Mouse (Mus musculus) E14TG2a.4 (cell line): ENCODE results near the gene Fli1.

Source experiments
- CTCF ChIP-seq: conservative IDR thresholded peaks from 2 replicates; pipeline ENCODE4 v1.5.1; 2014; ENCODE audit warnings: low read length
- NANOG ChIP-seq: IDR thresholded peaks from 2 replicates; pipeline ENCODE4 v1.6.1; 2014; ENCODE audit warnings: borderline replicate concordance, low read length, mixed read lengths
- POU5F1 ChIP-seq: IDR thresholded peaks from 2 replicates; pipeline ENCODE4 v1.6.1; 2014; ENCODE audit warnings: low read length, borderline replicate concordance

DNA sequence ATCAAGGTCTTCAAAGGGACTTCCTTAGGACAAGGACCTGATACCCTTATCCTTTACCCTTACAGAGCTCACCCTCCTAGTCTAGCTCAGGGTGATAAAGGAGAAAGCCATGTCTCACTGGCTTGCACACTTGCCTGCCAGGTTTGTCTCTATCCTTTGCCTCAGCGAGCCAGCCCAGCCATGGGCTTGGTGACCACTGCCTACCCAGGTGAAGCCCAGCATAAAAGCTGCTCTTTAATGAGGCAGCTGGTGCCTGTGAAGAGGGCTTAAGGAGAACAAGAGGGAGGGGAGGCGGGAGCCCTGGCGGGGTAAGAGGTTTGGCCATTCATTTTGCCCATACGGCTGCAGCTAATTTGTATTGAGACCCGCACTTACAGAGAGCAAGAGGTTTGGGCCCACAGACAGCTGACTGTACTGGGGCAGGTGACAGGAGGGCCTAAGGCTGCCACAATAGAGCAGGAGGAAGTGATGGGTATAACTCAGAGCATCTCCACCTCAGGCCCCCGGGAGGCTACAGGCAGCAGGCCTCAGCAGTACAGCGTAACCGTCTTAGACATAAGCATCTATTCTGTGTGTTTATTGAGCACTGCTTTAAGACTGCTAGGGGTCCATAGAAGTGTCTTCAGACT is 73.4 kb downstream of the Fli1 start:
- no peak for TF ChIP-seq CTCF
- no peak for TF ChIP-seq POU5F1
- no peak for TF ChIP-seq NANOG
